Mouse (Mus musculus) liver, embryonic 14.5 days (tissue): ENCODE measurements around the gene Zfp109.

Experiments
- CTCF ChIP-seq: IDR thresholded peaks from 2 replicates; pipeline ENCODE4 v1.5.1; 2016; ENCODE audit warnings: antibody characterized with exemption, low read depth, control low read depth
- EP300 ChIP-seq: IDR thresholded peaks from 2 replicates; pipeline ENCODE4 v1.6.1; 2016; ENCODE audit warnings: antibody characterized with exemption, low read depth

DNA sequence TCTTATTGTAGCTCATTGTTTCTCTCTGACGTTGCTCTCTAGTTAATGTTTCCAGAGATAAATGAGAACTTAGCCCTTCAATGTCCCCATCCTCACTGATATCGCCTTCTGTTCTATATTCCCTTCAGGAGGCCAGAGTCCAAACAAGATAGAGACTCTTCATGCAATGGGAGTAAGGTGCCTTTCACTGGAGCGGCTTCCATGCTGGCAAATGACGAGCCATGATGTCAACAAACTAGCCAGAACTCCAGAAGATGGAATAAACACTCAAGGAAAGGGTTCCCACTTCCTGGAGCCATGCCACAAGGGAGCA is 22.6 kb upstream of the Zfp109 start:
- TF ChIP-seq EP300 (no peak), CTCF (no peak)
